Comparison of ENCODE assay signal across 25 mouse cellular contexts in genomic region chr19:57283310-57283709, GRCm38 (mm10). TPM values are rescaled to one million over a fixed set of nuclear protein-coding genes. Genes with fewer than 3 reads are reported as not detected.
DNase-seq lines count a peak whose midpoint lies in the region; ATAC-seq and TF ChIP-seq lines count a peak whose summit lies in the region.
"Had no signal": no experiment of that assay in that cellular context is flagged by ENCODE, and none has a peak within 500 bp of the region (broad histone marks: within the 10 kb centered on the region; RNA-seq: fewer than 3 reads in every experiment).

No protein-coding gene starts in this region.

- DNase-seq in forebrain, postnatal 0 days: no peak
- DNase-seq in heart, postnatal 0 days (ENCODE audit: low spot score): no peak
- DNase-seq in layer of hippocampus, adult 2 months (ENCODE audit: low spot score in 2 of 2): no peak
- DNase-seq in layer of hippocampus, adult 18-20 months (ENCODE audit: low spot score in 2 of 2): no peak
- peak; percentile 41 for DNase-seq in 3T3-L1 (ENCODE audit: low read depth, low spot score)
- DNase-seq in layer of hippocampus, postnatal 36 days: no peak
- DNase-seq: cerebellum, adult 11-12 months; cerebellum, adult 9-11 months; embryo, embryonic 11 days; heart, postnatal 36 days; liver; lung, adult 2 months; lung, postnatal 10 days; retina, postnatal 1 day; right cerebral cortex, postnatal 14 days; thymus, postnatal 4 days had no signal

- H3K4me2 ChIP-seq in forebrain, embryonic 16.5 days (ENCODE audit: low read length): no peak overlapping the region
- no peak overlapping the region for H3K4me2 ChIP-seq in forebrain, postnatal 0 days (ENCODE audit: low read depth)
- no peak overlapping the region for H3K4me2 ChIP-seq in heart, postnatal 0 days (ENCODE audit: low read depth, low read length)
- no peak overlapping the region for H3K4me2 ChIP-seq in heart, embryonic 12.5 days
- H3K4me2 ChIP-seq: embryonic facial prominence, embryonic 13.5 days; forebrain, embryonic 12.5 days; heart, embryonic 13.5 days had no signal

- no peak overlapping the region for H3K9ac ChIP-seq in forebrain, embryonic 16.5 days (replicated peaks; ENCODE audit: low read depth, low read length)
- H3K9ac ChIP-seq in forebrain, postnatal 0 days: no peak overlapping the region
- no peak overlapping the region for H3K9ac ChIP-seq in heart, postnatal 0 days (replicated peaks; ENCODE audit: low read depth, low read length)
- no peak overlapping the region for H3K9ac ChIP-seq in heart, embryonic 12.5 days
- H3K9ac ChIP-seq: embryonic facial prominence, embryonic 13.5 days; forebrain, embryonic 12.5 days; heart, embryonic 13.5 days; liver, embryonic 14.5 days had no signal

- peaks cover 13% of the 10 kb centered on the region for H3K4me1 ChIP-seq in forebrain, embryonic 16.5 days (replicated peaks; ENCODE audit: control insufficient read depth, insufficient read depth, low read length)
- no peaks in the 10 kb centered on the region for H3K4me1 ChIP-seq in forebrain, postnatal 0 days (ENCODE audit: insufficient read depth)
- H3K4me1 ChIP-seq in heart, postnatal 0 days (ENCODE audit: control insufficient read depth, insufficient read depth): peaks cover 18% of the 10 kb centered on the region
- peaks cover under 1% of the 10 kb centered on the region; the same call in 1 of the 2 replicates for H3K4me1 ChIP-seq in heart, embryonic 12.5 days (replicated peaks)
- H3K4me1 ChIP-seq: forebrain, embryonic 12.5 days had no signal

- H3K36me3 ChIP-seq in forebrain, embryonic 16.5 days (ENCODE audit: control insufficient read depth, insufficient read depth): no peaks in the 10 kb centered on the region
- no peaks in the 10 kb centered on the region for H3K36me3 ChIP-seq in forebrain, postnatal 0 days (ENCODE audit: insufficient read depth)
- peaks cover 6% of the 10 kb centered on the region; the same call in 1 of the 2 replicates for H3K36me3 ChIP-seq in heart, postnatal 0 days (replicated peaks; ENCODE audit: control insufficient read depth, insufficient read depth, low read length)
- no peaks in the 10 kb centered on the region for H3K36me3 ChIP-seq in heart, embryonic 12.5 days
- H3K36me3 ChIP-seq: embryonic facial prominence, embryonic 13.5 days; forebrain, embryonic 12.5 days; heart, embryonic 13.5 days had no signal

- no peak for TF ChIP-seq CTCF in forebrain, postnatal 0 days (IDR thresholded peaks at IDR 0.05; ENCODE audit: low read depth)
- no peak for TF ChIP-seq CTCF in heart, postnatal 0 days (IDR thresholded peaks at IDR 0.05; ENCODE audit: low read depth)
- no peak for TF ChIP-seq CTCF in layer of hippocampus, adult 2 months (conservative IDR thresholded peaks at IDR 0.05)

- H3K9me3 ChIP-seq in forebrain, embryonic 16.5 days (ENCODE audit: control insufficient read depth, low read length): no peaks in the 10 kb centered on the region
- no peaks in the 10 kb centered on the region for H3K9me3 ChIP-seq in forebrain, postnatal 0 days (ENCODE audit: low read length)
- H3K9me3 ChIP-seq in heart, postnatal 0 days (replicated peaks; ENCODE audit: control insufficient read depth, low read length): 0 out of 2 replicates have a peak, but pooled peaks cover 5% of the 10 kb centered on the region
- peaks cover 4% of the 10 kb centered on the region; the same call in 1 of the 2 replicates for H3K9me3 ChIP-seq in heart, embryonic 12.5 days (replicated peaks)

- ATAC-seq in forebrain, embryonic 16.5 days: no peak
- no peak for ATAC-seq in forebrain, postnatal 0 days
- ATAC-seq in heart, postnatal 0 days (ENCODE audit: insufficient read depth, low read depth): no peak
- ATAC-seq in heart, embryonic 12.5 days (ENCODE audit: insufficient number of reproducible peaks, low FRiP score): no peak
- ATAC-seq: CD4-positive, CD25-positive, alpha-beta regulatory T cell, adult 4 months; intestine, postnatal 0 days had no signal

- H3K4me3 ChIP-seq in forebrain, embryonic 16.5 days (replicated peaks; ENCODE audit: low read length): no peak overlapping the region
- no peak overlapping the region for H3K4me3 ChIP-seq in forebrain, postnatal 0 days (ENCODE audit: low read depth, low read length)
- no peak overlapping the region for H3K4me3 ChIP-seq in heart, postnatal 0 days (ENCODE audit: low read depth, low read length)
- H3K4me3 ChIP-seq in heart, embryonic 12.5 days: no peak overlapping the region
- no peak overlapping the region for H3K4me3 ChIP-seq in layer of hippocampus, adult 2 months
- H3K4me3 ChIP-seq: embryonic facial prominence, embryonic 13.5 days; forebrain, embryonic 12.5 days; heart, embryonic 13.5 days had no signal

- H3K27me3 ChIP-seq in forebrain, embryonic 16.5 days (replicated peaks; ENCODE audit: control insufficient read depth, insufficient read depth, low read length): no peaks in the 10 kb centered on the region
- H3K27me3 ChIP-seq in forebrain, postnatal 0 days (ENCODE audit: insufficient read depth, low read length): no peaks in the 10 kb centered on the region
- H3K27me3 ChIP-seq in heart, postnatal 0 days (ENCODE audit: control insufficient read depth, insufficient read depth, low read length): no peaks in the 10 kb centered on the region
- no peaks in the 10 kb centered on the region for H3K27me3 ChIP-seq in heart, embryonic 12.5 days (replicated peaks)
- H3K27me3 ChIP-seq: heart, embryonic 13.5 days had no signal

- WGBS in forebrain, embryonic 16.5 days: 52% methylated on average over 3 of the region's 3 CpGs
- WGBS in forebrain, postnatal 0 days: 50% methylated on average over 3 of the region's 3 CpGs
- 49% methylated on average over 3 of the region's 3 CpGs for WGBS in heart, postnatal 0 days
- 71% methylated on average over 3 of the region's 3 CpGs for WGBS in heart, embryonic 12.5 days

- TF ChIP-seq EP300 in heart, postnatal 0 days (IDR thresholded peaks at IDR 0.05; ENCODE audit: low read depth): peak; percentile 51; the same call in 1 of the 2 replicates

- 0 out of 2 replicates have a peak overlapping the region, but pooled peaks have one; percentile 4 for H3K27ac ChIP-seq in forebrain, embryonic 16.5 days (ENCODE audit: low read length)
- H3K27ac ChIP-seq in forebrain, postnatal 0 days (ENCODE audit: low read depth, low read length): no peak overlapping the region
- H3K27ac ChIP-seq in heart, postnatal 0 days (ENCODE audit: low read depth): peak overlapping the region; percentile 74
- H3K27ac ChIP-seq in heart, embryonic 12.5 days (ENCODE audit: poor library complexity, severe bottlenecking): no peak overlapping the region
- H3K27ac ChIP-seq in layer of hippocampus, adult 2 months: peak overlapping the region; percentile 78
- H3K27ac ChIP-seq: embryonic facial prominence, embryonic 13.5 days; forebrain, embryonic 12.5 days; heart, embryonic 13.5 days; liver, embryonic 14.5 days; macrophage had no signal

RNA-seq across cellular contexts. Expression of gene Ablim1, which starts 31.4 kb away (rescaled TPM):
- polyA plus RNA-seq in forebrain, embryonic 16.5 days (2015; fragmentation: Nextera tagmentation; extraction: Ambion mirVana): 47.1 and 48.5 TPM in 2 replicates
- 76.9 and 78.5 TPM in 2 replicates for total RNA-seq in forebrain, postnatal 0 days (2014; rRNA removed)
- 46.2 and 47.8 TPM in 2 replicates for polyA plus RNA-seq in forebrain, postnatal 0 days (2015; fragmentation: Nextera tagmentation; extraction: Ambion mirVana)
- 169 and 235 TPM in 2 replicates for total RNA-seq in heart, postnatal 0 days (2014; rRNA removed; ENCODE audit: low replicate concordance)
- 82.6 and 106 TPM in 2 replicates for polyA plus RNA-seq in heart, postnatal 0 days (2015; fragmentation: Nextera tagmentation; extraction: Ambion mirVana)
- 53.4 and 53.5 TPM in 2 replicates for polyA plus RNA-seq in heart, embryonic 12.5 days (2016; fragmentation: Nextera tagmentation; extraction: Ambion mirVana)
- 10 to 100 TPM; 85.1 to 86.0 TPM for total RNA-seq in layer of hippocampus, adult 2 months (2021)
- 10 to 100 TPM; 73.4 to 75.7 TPM for total RNA-seq in layer of hippocampus, adult 18-20 months (2021)
- total RNA-seq in layer of hippocampus, postnatal 36 days (2021): 10 to 100 TPM; 73.6 to 81.1 TPM

Comparison
In these comparisons a context has a peak if more than half of its experiments do, and no peak if none do; other contexts are left out.
1. H3K27ac ChIP-seq: peak in forebrain, embryonic 16.5 days (single experiment), heart, postnatal 0 days (single experiment) and layer of hippocampus, adult 2 months (single experiment); none in forebrain, postnatal 0 days (single experiment) and heart, embryonic 12.5 days (single experiment).